14 mouse cellular contexts compared by ENCODE assay signal in genomic region chr5:128389665-128390064, GRCm38 (mm10). TPM values are rescaled to one million over a fixed set of nuclear protein-coding genes. Genes with fewer than 3 reads are reported as not detected.
DNase-seq lines count a peak whose midpoint lies in the region; ATAC-seq and TF ChIP-seq lines count a peak whose summit lies in the region.
"Had no signal": no experiment of that assay in that cellular context is flagged by ENCODE, and none has a peak within 500 bp of the region (broad histone marks: within the 10 kb centered on the region; RNA-seq: fewer than 3 reads in every experiment).

No protein-coding gene starts in this region.

- no peaks in the 10 kb centered on the region for H3K4me1 ChIP-seq in intestine, postnatal 0 days (replicated peaks; ENCODE audit: control insufficient read depth, insufficient read depth, low read length)
- H3K4me1 ChIP-seq in intestine, embryonic 15.5 days (replicated peaks), result no peaks in the 10 kb centered on the region
- no peaks in the 10 kb centered on the region for H3K4me1 ChIP-seq in neural tube, embryonic 11.5 days (ENCODE audit: control insufficient read depth, insufficient read depth, low read length)
- H3K4me1 ChIP-seq in cortical plate, adult 2 months (ENCODE audit: control insufficient read depth, insufficient read depth, low read length), result no peaks in the 10 kb centered on the region
- H3K4me1 ChIP-seq: forebrain, embryonic 13.5 days had no signal

- no peaks in the 10 kb centered on the region for H3K9me3 ChIP-seq in intestine, postnatal 0 days (ENCODE audit: control insufficient read depth)
- H3K9me3 ChIP-seq in intestine, embryonic 15.5 days, result no peaks in the 10 kb centered on the region
- no peaks in the 10 kb centered on the region for H3K9me3 ChIP-seq in neural tube, embryonic 11.5 days (ENCODE audit: control insufficient read depth, low read length)
- H3K9me3 ChIP-seq: forebrain, embryonic 13.5 days had no signal

- 0 out of 2 replicates have a peak, but pooled peaks have one; percentile 3 for TF ChIP-seq CTCF in intestine, postnatal 0 days (IDR thresholded peaks at IDR 0.05; ENCODE audit: low read depth)
- TF ChIP-seq CTCF in cortical plate, adult 2 months (IDR thresholded peaks at IDR 0.05; ENCODE audit: extremely low read depth, insufficient read depth, low read length), result peak; percentile 29; the same call in 1 of the 2 replicates

- H3K27me3 ChIP-seq in intestine, postnatal 0 days (replicated peaks; ENCODE audit: control insufficient read depth, insufficient read depth, low read length), result no peaks in the 10 kb centered on the region
- no peaks in the 10 kb centered on the region for H3K27me3 ChIP-seq in intestine, embryonic 15.5 days (replicated peaks)
- peaks cover 7% of the 10 kb centered on the region; the same call in 1 of the 2 replicates for H3K27me3 ChIP-seq in neural tube, embryonic 11.5 days (ENCODE audit: control insufficient read depth, insufficient read depth, low read length)
- H3K27me3 ChIP-seq: CH12.LX; forebrain, embryonic 13.5 days; limb, embryonic 12.5 days had no signal

- H3K4me3 ChIP-seq in intestine, postnatal 0 days (ENCODE audit: low read depth, low read length), result no peak overlapping the region
- no peak overlapping the region for H3K4me3 ChIP-seq in intestine, embryonic 15.5 days (replicated peaks)
- H3K4me3 ChIP-seq in neural tube, embryonic 11.5 days (ENCODE audit: low read depth, low read length), result no peak overlapping the region
- no peak overlapping the region for H3K4me3 ChIP-seq in cortical plate, adult 2 months (ENCODE audit: insufficient read depth, low read length)
- H3K4me3 ChIP-seq: forebrain, embryonic 13.5 days; limb, embryonic 12.5 days had no signal

- WGBS in intestine, postnatal 0 days, result 41% methylated on average over 4 of the region's 4 CpGs
- 48% methylated on average over 4 of the region's 4 CpGs for WGBS in intestine, embryonic 15.5 days
- WGBS in neural tube, embryonic 11.5 days, result 63% methylated on average over 4 of the region's 4 CpGs

- no peaks in the 10 kb centered on the region for H3K36me3 ChIP-seq in intestine, postnatal 0 days (ENCODE audit: control insufficient read depth, insufficient read depth)
- no peaks in the 10 kb centered on the region for H3K36me3 ChIP-seq in intestine, embryonic 15.5 days
- no peaks in the 10 kb centered on the region for H3K36me3 ChIP-seq in neural tube, embryonic 11.5 days (ENCODE audit: control insufficient read depth, insufficient read depth, low read length)
- H3K36me3 ChIP-seq: limb, embryonic 12.5 days had no signal

- intact Hi-C loops in heart, postnatal 10 days (cut with DNase I), result no loop called here

- no peak overlapping the region for H3K27ac ChIP-seq in intestine, postnatal 0 days (ENCODE audit: low read depth, low read length)
- H3K27ac ChIP-seq in intestine, embryonic 15.5 days, result no peak overlapping the region
- H3K27ac ChIP-seq in neural tube, embryonic 11.5 days (ENCODE audit: low read depth, low read length), result no peak overlapping the region
- no peak overlapping the region for H3K27ac ChIP-seq in cortical plate, adult 2 months (ENCODE audit: insufficient read depth, low read length)
- H3K27ac ChIP-seq: forebrain, embryonic 13.5 days; limb, embryonic 12.5 days had no signal

- no peak for TF ChIP-seq POLR2A in cortical plate, adult 2 months (IDR thresholded peaks at IDR 0.05; ENCODE audit: extremely low read depth, insufficient read depth, low read length)

- peak; percentile 25 for DNase-seq in neural tube, embryonic 11.5 days (ENCODE audit: low spot score)
- DNase-seq in neural tube, embryonic 10.5 days (ENCODE audit: extremely low spot score, low spot score), result no peak
- DNase-seq in c-Kit-positive CD71-positive TER-119-positive erythroid progenitor cells, embryonic 14.5 days (ENCODE audit: low spot score), result no peak
- no peak for DNase-seq in heart, postnatal 10 days
- DNase-seq: cerebellum, adult 9-11 months; gastrocnemius, postnatal 14 days; kidney, postnatal 14 days had no signal

- no peak overlapping the region for H3K4me2 ChIP-seq in intestine, postnatal 0 days (replicated peaks; ENCODE audit: low read depth)
- H3K4me2 ChIP-seq in intestine, embryonic 15.5 days (replicated peaks), result no peak overlapping the region
- H3K4me2 ChIP-seq in neural tube, embryonic 11.5 days (ENCODE audit: low read depth), result no peak overlapping the region
- H3K4me2 ChIP-seq: forebrain, embryonic 13.5 days; limb, embryonic 12.5 days had no signal

- no peak overlapping the region for H3K9ac ChIP-seq in intestine, postnatal 0 days (ENCODE audit: low read depth, low read length)
- H3K9ac ChIP-seq in intestine, embryonic 15.5 days, result no peak overlapping the region
- no peak overlapping the region for H3K9ac ChIP-seq in neural tube, embryonic 11.5 days (ENCODE audit: low read length)
- H3K9ac ChIP-seq: forebrain, embryonic 13.5 days; limb, embryonic 12.5 days had no signal

- no peak for ATAC-seq in intestine, postnatal 0 days
- ATAC-seq in intestine, embryonic 15.5 days, result no peak
- ATAC-seq in neural tube, embryonic 11.5 days (ENCODE audit: insufficient read depth, low FRiP score, low TSS enrichment), result no peak
- ATAC-seq: forebrain, embryonic 13.5 days had no signal

RNA-seq across cellular contexts. Expression of gene Tmem132d, which starts 43.2 kb away (rescaled TPM):
- 0.03 TPM in 1 of 2 replicates, not detected in the other for polyA plus RNA-seq in intestine, postnatal 0 days (2015; fragmentation: Nextera tagmentation; extraction: Ambion mirVana)
- 0.03 and 0.10 TPM in 2 replicates for polyA plus RNA-seq in intestine, embryonic 15.5 days (2015; fragmentation: Nextera tagmentation; extraction: Ambion mirVana)
- polyA plus RNA-seq in neural tube, embryonic 11.5 days (2014; fragmentation: Nextera tagmentation; extraction: Ambion mirVana), result 1.9 and 2.1 TPM in 2 replicates
- polyA plus RNA-seq in cortical plate, adult 2 months (2012; rRNA removed), result 24.8 and 27.6 TPM in 2 replicates
- under 1 TPM; 0.05 to 0.07 TPM for total RNA-seq in heart, postnatal 10 days (2021)
- total RNA-seq: CH12.LX; neutrophil, adult 5-6 weeks had no signal
